Comparison of ENCODE assay signal across 25 mouse cellular contexts in genomic region chr12:31298122-31298521, GRCm38 (mm10). TPM values are rescaled to one million over a fixed set of nuclear protein-coding genes. Genes with fewer than 3 reads are reported as not detected.
"Had no signal": no experiment of that assay in that cellular context is flagged by ENCODE, and none has a peak within 500 bp of the region (broad histone marks: within the 10 kb centered on the region; RNA-seq: fewer than 3 reads in every experiment).

No protein-coding gene starts in this region.

- H3K4me2 ChIP-seq: lung, embryonic 14.5 days; midbrain, embryonic 13.5 days; midbrain, embryonic 15.5 days; neural tube, embryonic 13.5 days; neural tube, embryonic 15.5 days had no signal

- H3K9ac ChIP-seq: lung, embryonic 14.5 days; midbrain, embryonic 13.5 days; midbrain, embryonic 15.5 days; neural tube, embryonic 13.5 days; neural tube, embryonic 15.5 days had no signal

- H3K9me3 ChIP-seq: midbrain, embryonic 10.5 days; midbrain, embryonic 13.5 days; midbrain, embryonic 15.5 days; neural tube, embryonic 13.5 days; neural tube, embryonic 15.5 days had no signal

- H3K27ac ChIP-seq: midbrain, embryonic 10.5 days; midbrain, embryonic 13.5 days; midbrain, embryonic 15.5 days; neural tube, embryonic 13.5 days; neural tube, embryonic 15.5 days had no signal

- H3K27me3 ChIP-seq: midbrain, embryonic 13.5 days; midbrain, embryonic 15.5 days; neural tube, embryonic 13.5 days; neural tube, embryonic 15.5 days had no signal

- DNase-seq: lung, adult 18-20 months; lung, embryonic 14.5 days; lung, postnatal 10 days; lung, postnatal 4 days; right cerebral cortex, adult 18-20 months; right cerebral cortex, postnatal 25 days; right cerebral cortex, postnatal 4 days; spleen, adult 18-20 months; thymus, adult 18-20 months; thymus, postnatal 14 days; thymus, postnatal 36 days had no signal

- ATAC-seq: midbrain, embryonic 13.5 days; midbrain, embryonic 15.5 days had no signal

- H3K4me1 ChIP-seq: midbrain, embryonic 13.5 days had no signal

- H3K36me3 ChIP-seq: midbrain, embryonic 10.5 days; midbrain, embryonic 13.5 days; midbrain, embryonic 15.5 days; neural tube, embryonic 13.5 days; neural tube, embryonic 15.5 days had no signal

- H3K4me3 ChIP-seq: midbrain, embryonic 10.5 days; midbrain, embryonic 13.5 days; midbrain, embryonic 15.5 days; myocyte; neural tube, embryonic 13.5 days; neural tube, embryonic 15.5 days had no signal

RNA-seq across cellular contexts. Expression of gene Lamb1, which starts 33.1 kb away (rescaled TPM):
- total RNA-seq: megakaryocyte-erythroid progenitor cell, adult 5-6 weeks had no signal

RNA-seq across cellular contexts. Expression of gene Gm6993, which starts 57.6 kb away (rescaled TPM):
- total RNA-seq: megakaryocyte, adult 5-6 weeks; megakaryocyte-erythroid progenitor cell, adult 5-6 weeks had no signal
- polyA plus RNA-seq: lung, embryonic 14.5 days; lung, embryonic 16.5 days; midbrain, embryonic 10.5 days; midbrain, embryonic 13.5 days; midbrain, embryonic 15.5 days; myocyte; neural tube, embryonic 11.5 days; neural tube, embryonic 13.5 days; neural tube, embryonic 15.5 days; small intestine, adult 2 months; stomach, embryonic 14.5 days; stomach, embryonic 16.5 days; thymus, postnatal 0 days had no signal
